Mouse (Mus musculus): ENCODE measurements around the gene Hint2. TPM values are rescaled to one million over a fixed set of nuclear protein-coding genes. Genes with fewer than 3 reads are reported as not detected.

Gene Hint2
- polyA plus RNA-seq (2015; fragmentation: Nextera tagmentation; extraction: Ambion mirVana): 63.9 and 68.5 TPM in 2 replicates

DNA sequence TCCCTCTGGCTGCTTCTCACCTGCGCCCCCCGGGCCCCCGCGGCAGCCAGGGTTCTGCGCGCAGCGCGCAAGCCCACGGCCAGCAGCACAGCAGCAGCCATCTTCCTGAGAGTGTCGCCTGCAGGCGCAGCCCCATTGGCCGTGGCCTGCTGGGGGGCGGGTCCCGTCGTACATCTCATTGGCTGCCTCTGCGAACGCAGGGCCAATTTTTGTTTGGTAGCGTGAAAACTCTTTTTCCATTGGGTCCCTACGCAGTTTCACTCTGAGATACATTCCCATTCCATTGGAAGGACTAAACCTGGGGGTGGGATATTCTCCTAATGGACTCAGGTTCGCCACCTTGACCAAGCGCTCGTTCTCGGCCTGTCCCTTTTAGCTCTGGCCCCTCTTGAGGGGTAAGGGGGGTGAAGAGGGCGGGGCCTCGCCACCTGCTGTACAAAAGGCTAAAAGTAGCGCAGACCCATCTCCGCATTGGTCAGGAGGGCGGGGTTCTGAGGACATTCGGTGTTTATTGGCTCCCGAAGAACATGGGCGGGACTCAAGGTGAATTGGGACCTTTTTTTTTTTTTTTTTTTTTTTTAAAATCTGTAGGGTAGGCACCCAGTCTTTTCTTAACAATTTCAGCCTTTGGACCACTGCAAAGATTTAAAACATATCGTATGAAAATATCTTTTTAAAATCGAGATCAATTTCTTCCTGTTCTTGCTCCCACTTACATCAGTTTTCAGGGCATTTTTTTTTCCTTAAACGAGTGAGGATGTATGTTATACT is at the start of gene Hint2:
Hint2 (minus strand) TSS at position 128 of the 771 bp plus-strand sequence.
- 2% methylated on average over 34 of the region's 34 CpGs for WGBS (ENCODE audit: insufficient replicate concordance)
- no peaks in the 10 kb centered on the region for H3K36me3 ChIP-seq (ENCODE audit: control insufficient read depth, insufficient read depth)
- peak within 1 kb of the TSS; percentile 89 for H3K27ac ChIP-seq (ENCODE audit: low read length)
- H3K27me3 ChIP-seq (ENCODE audit: control insufficient read depth, insufficient read depth, low read depth, low read length): peaks cover 4% of the 10 kb centered on the region; the same call in 1 of the 2 replicates
- peak; percentile 95 for ATAC-seq (ENCODE audit: low read depth)
- H3K9me3 ChIP-seq (replicated peaks; ENCODE audit: control insufficient read depth, low read length): no peaks in the 10 kb centered on the region
- H3K4me3 ChIP-seq (ENCODE audit: low read depth, low read length): peak within 1 kb of the TSS; percentile 90
- peak within 1 kb of the TSS; percentile 82 for H3K4me2 ChIP-seq (ENCODE audit: low read depth, low read length)
- peak within 1 kb of the TSS; percentile 91 for H3K9ac ChIP-seq (ENCODE audit: low read depth, low read length)
- peaks cover 14% of the 10 kb centered on the region for H3K4me1 ChIP-seq (ENCODE audit: control insufficient read depth, low read depth, low read length)

- H3K4me2 ChIP-seq (ENCODE audit: low read depth, low read length): no peak overlapping the region
- no peaks in the 10 kb centered on the region for H3K9me3 ChIP-seq (replicated peaks; ENCODE audit: control insufficient read depth, low read length)
- H3K9ac ChIP-seq (ENCODE audit: low read depth, low read length): no peak overlapping the region
- 0 out of 2 replicates have a peak, but pooled peaks cover 2% of the 10 kb centered on the region for H3K27me3 ChIP-seq (ENCODE audit: control insufficient read depth, insufficient read depth, low read depth, low read length)
- no peak overlapping the region for H3K27ac ChIP-seq (ENCODE audit: low read length)
- H3K4me1 ChIP-seq (ENCODE audit: control insufficient read depth, low read depth, low read length): no peaks in the 10 kb centered on the region
- H3K36me3 ChIP-seq (ENCODE audit: control insufficient read depth, insufficient read depth): no peaks in the 10 kb centered on the region
- no peak for ATAC-seq (ENCODE audit: low read depth)
- no peak overlapping the region for H3K4me3 ChIP-seq (ENCODE audit: low read depth, low read length)
- WGBS (ENCODE audit: insufficient replicate concordance): 69% methylated on average over 13 of the region's 13 CpGs
These were observed 49.7 kb upstream of the Hint2 start for GRCm38 (mm10) chr4:43705991-43706390.

- H3K9me3 ChIP-seq (replicated peaks; ENCODE audit: control insufficient read depth, low read length): no peaks in the 10 kb centered on the region
- H3K4me2 ChIP-seq (ENCODE audit: low read depth, low read length): no peak overlapping the region
- H3K4me1 ChIP-seq (ENCODE audit: control insufficient read depth, low read depth, low read length): no peaks in the 10 kb centered on the region
- no peak overlapping the region for H3K9ac ChIP-seq (ENCODE audit: low read depth, low read length)
- no peaks in the 10 kb centered on the region for H3K27me3 ChIP-seq (ENCODE audit: control insufficient read depth, insufficient read depth, low read depth, low read length)
- no peak overlapping the region for H3K27ac ChIP-seq (ENCODE audit: low read length)
- H3K4me3 ChIP-seq (ENCODE audit: low read depth, low read length): no peak overlapping the region
- 84% methylated on average over 8 of the region's 8 CpGs for WGBS (ENCODE audit: insufficient replicate concordance)
- no peaks in the 10 kb centered on the region for H3K36me3 ChIP-seq (ENCODE audit: control insufficient read depth, insufficient read depth)
- no peak for ATAC-seq (ENCODE audit: low read depth)
These were observed 47.6 kb upstream of the Hint2 start for GRCm38 (mm10) chr4:43703851-43704250.

DNA sequence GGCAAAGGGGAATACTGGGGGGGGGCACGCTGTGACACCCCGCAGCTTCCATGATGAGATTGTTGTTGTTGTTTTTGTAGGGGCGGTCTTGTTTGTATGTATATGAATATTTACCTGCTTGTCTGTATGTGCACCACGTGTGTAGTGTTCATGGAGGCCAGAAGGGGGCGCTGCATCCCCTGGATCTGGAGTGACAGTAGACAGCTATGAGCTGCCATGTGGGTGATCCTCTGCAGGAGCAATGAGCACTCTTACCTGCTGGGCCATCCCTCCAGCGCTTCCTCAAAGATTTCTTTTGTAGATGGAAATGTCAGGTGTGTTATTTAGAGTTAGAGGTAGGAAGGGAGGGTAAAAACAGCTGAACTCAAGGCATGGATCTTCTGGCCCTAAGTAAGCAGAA is 47.2 kb upstream of the Hint2 start:
- Histone ChIP-seq H3K27me3 (ENCODE audit: control insufficient read depth, insufficient read depth, low read depth, low read length) (no peaks in the 10 kb centered on the region), H3K4me1 (ENCODE audit: control insufficient read depth, low read depth, low read length) (no peaks in the 10 kb centered on the region), H3K27ac (ENCODE audit: low read length) (no peak overlapping the region), H3K4me3 (ENCODE audit: low read depth, low read length) (no peak overlapping the region), H3K9ac (ENCODE audit: low read depth, low read length) (no peak overlapping the region), H3K9me3 (replicated peaks; ENCODE audit: control insufficient read depth, low read length) (no peaks in the 10 kb centered on the region), H3K4me2 (ENCODE audit: low read depth, low read length) (no peak overlapping the region), H3K36me3 (ENCODE audit: control insufficient read depth, insufficient read depth) (no peaks in the 10 kb centered on the region)
- no peak for ATAC-seq (ENCODE audit: low read depth)
- 51% methylated on average over 6 of the region's 6 CpGs for WGBS (ENCODE audit: insufficient replicate concordance)

DNA sequence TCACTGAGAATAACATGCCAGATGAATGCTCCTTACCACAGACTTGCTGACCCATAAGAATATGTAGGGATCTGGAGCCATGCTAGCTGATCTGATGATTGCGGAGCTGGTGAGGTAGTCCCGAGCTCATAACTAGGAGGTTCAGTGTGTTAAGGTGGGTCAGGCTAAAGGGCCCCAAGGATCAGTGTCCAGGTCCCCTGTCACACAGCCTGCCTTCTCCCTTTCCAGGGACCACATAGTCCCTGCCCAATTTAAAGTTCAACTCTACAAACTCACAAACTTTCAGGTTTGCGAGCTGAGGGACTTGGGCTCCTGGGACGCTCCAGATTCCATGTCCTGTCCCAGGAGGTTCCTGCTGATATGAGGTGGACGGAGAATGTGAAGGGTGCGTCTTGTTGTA is 44.4 kb upstream of the Hint2 start, which contains the start of gene Olfr70:
Olfr70 (minus strand) TSS at position 101 of the 400 bp plus-strand sequence.
- Histone ChIP-seq H3K4me2 (ENCODE audit: low read depth, low read length) (no peak within 1 kb of the TSS), H3K4me1 (ENCODE audit: control insufficient read depth, low read depth, low read length) (no peaks in the 10 kb centered on the region), H3K27ac (ENCODE audit: low read length) (no peak within 1 kb of the TSS), H3K9me3 (replicated peaks; ENCODE audit: control insufficient read depth, low read length) (no peaks in the 10 kb centered on the region), H3K36me3 (ENCODE audit: control insufficient read depth, insufficient read depth) (no peaks in the 10 kb centered on the region), H3K9ac (ENCODE audit: low read depth, low read length) (no peak within 1 kb of the TSS), H3K27me3 (ENCODE audit: control insufficient read depth, insufficient read depth, low read depth, low read length) (no peaks in the 10 kb centered on the region), H3K4me3 (ENCODE audit: low read depth, low read length) (no peak within 1 kb of the TSS)
- WGBS (ENCODE audit: insufficient replicate concordance): 70% methylated on average over 6 of the region's 6 CpGs
- no peak for ATAC-seq (ENCODE audit: low read depth)

GRCm38 (mm10) chr4:43696561-43696960 is 40.3 kb upstream of the Hint2 start:
- no peaks in the 10 kb centered on the region for H3K9me3 ChIP-seq (replicated peaks; ENCODE audit: control insufficient read depth, low read length)
- 80% methylated on average over 13 of the region's 13 CpGs for WGBS (ENCODE audit: insufficient replicate concordance)
- no peak for ATAC-seq (ENCODE audit: low read depth)
- no peaks in the 10 kb centered on the region for H3K27me3 ChIP-seq (ENCODE audit: control insufficient read depth, insufficient read depth, low read depth, low read length)
- H3K4me2 ChIP-seq (ENCODE audit: low read depth, low read length): no peak overlapping the region
- H3K9ac ChIP-seq (ENCODE audit: low read depth, low read length): no peak overlapping the region
- no peaks in the 10 kb centered on the region for H3K36me3 ChIP-seq (ENCODE audit: control insufficient read depth, insufficient read depth)
- no peak overlapping the region for H3K4me3 ChIP-seq (ENCODE audit: low read depth, low read length)
- H3K27ac ChIP-seq (ENCODE audit: low read length): no peak overlapping the region
- H3K4me1 ChIP-seq (ENCODE audit: control insufficient read depth, low read depth, low read length): peaks cover 12% of the 10 kb centered on the region

- 29% methylated on average over 9 of the region's 9 CpGs for WGBS (ENCODE audit: insufficient replicate concordance)
- H3K9ac ChIP-seq (ENCODE audit: low read depth, low read length): no peak overlapping the region
- H3K4me3 ChIP-seq (ENCODE audit: low read depth, low read length): no peak overlapping the region
- peaks cover 12% of the 10 kb centered on the region for H3K4me1 ChIP-seq (ENCODE audit: control insufficient read depth, low read depth, low read length)
- H3K4me2 ChIP-seq (ENCODE audit: low read depth, low read length): no peak overlapping the region
- no peaks in the 10 kb centered on the region for H3K27me3 ChIP-seq (ENCODE audit: control insufficient read depth, insufficient read depth, low read depth, low read length)
- ATAC-seq (ENCODE audit: low read depth): no peak
- H3K27ac ChIP-seq (ENCODE audit: low read length): no peak overlapping the region
- H3K9me3 ChIP-seq (replicated peaks; ENCODE audit: control insufficient read depth, low read length): no peaks in the 10 kb centered on the region
- H3K36me3 ChIP-seq (ENCODE audit: control insufficient read depth, insufficient read depth): no peaks in the 10 kb centered on the region
These were observed 39.0 kb upstream of the Hint2 start for GRCm38 (mm10) chr4:43695249-43695671.

- 35% methylated on average over 1 of the region's 1 CpGs for WGBS (ENCODE audit: insufficient replicate concordance)
- peaks cover 12% of the 10 kb centered on the region for H3K4me1 ChIP-seq (ENCODE audit: control insufficient read depth, low read depth, low read length)
- H3K27ac ChIP-seq (ENCODE audit: low read length): no peak overlapping the region
- no peak overlapping the region for H3K9ac ChIP-seq (ENCODE audit: low read depth, low read length)
- no peaks in the 10 kb centered on the region for H3K27me3 ChIP-seq (ENCODE audit: control insufficient read depth, insufficient read depth, low read depth, low read length)
- no peaks in the 10 kb centered on the region for H3K9me3 ChIP-seq (replicated peaks; ENCODE audit: control insufficient read depth, low read length)
- H3K36me3 ChIP-seq (ENCODE audit: control insufficient read depth, insufficient read depth): no peaks in the 10 kb centered on the region
- no peak overlapping the region for H3K4me3 ChIP-seq (ENCODE audit: low read depth, low read length)
- H3K4me2 ChIP-seq (ENCODE audit: low read depth, low read length): no peak overlapping the region
- no peak for ATAC-seq (ENCODE audit: low read depth)
These were observed 38.4 kb upstream of the Hint2 start for GRCm38 (mm10) chr4:43694439-43695248.

- ATAC-seq (ENCODE audit: low read depth): peak; percentile 39
- Histone ChIP-seq H3K4me3 (ENCODE audit: low read depth, low read length) (no peak overlapping the region), H3K9ac (ENCODE audit: low read depth, low read length) (no peak overlapping the region), H3K4me2 (ENCODE audit: low read depth, low read length) (no peak overlapping the region), H3K36me3 (ENCODE audit: control insufficient read depth, insufficient read depth) (no peaks in the 10 kb centered on the region), H3K9me3 (replicated peaks; ENCODE audit: control insufficient read depth, low read length) (no peaks in the 10 kb centered on the region), H3K4me1 (ENCODE audit: control insufficient read depth, low read depth, low read length) (peaks cover 12% of the 10 kb centered on the region), H3K27me3 (ENCODE audit: control insufficient read depth, insufficient read depth, low read depth, low read length) (no peaks in the 10 kb centered on the region), H3K27ac (ENCODE audit: low read length) (no peak overlapping the region)
- 21% methylated on average over 5 of the region's 5 CpGs for WGBS (ENCODE audit: insufficient replicate concordance)
These were observed 37.6 kb upstream of the Hint2 start for GRCm38 (mm10) chr4:43693806-43694241.

Measured in liver, embryonic 16.5 days (tissue).